Mouse (Mus musculus) testis, adult 2 months (tissue): Measurements from ENCODE around the gene Eya3.

ENCODE experiments used
- CTCF ChIP-seq: fragments of 200-500 bp; IDR thresholded peaks from 2 replicates; pipeline ENCODE4 v1.5.1; 2012; ENCODE audit warnings: low read depth, mild to moderate bottlenecking, inconsistent platforms, low read length, moderate library complexity; ENCODE audit not compliant: control insufficient read depth, insufficient read depth, insufficient replicate concordance
- POLR2A ChIP-seq: fragments of 200-500 bp; IDR thresholded peaks from 2 replicates; pipeline ENCODE4 v1.6.1; 2012; ENCODE audit warnings: low read depth, mild to moderate bottlenecking, inconsistent platforms, low read length, moderate library complexity; ENCODE audit not compliant: control insufficient read depth

- TF ChIP-seq CTCF (no peak), POLR2A (no peak)
Observed at GRCm38 (mm10) chr4:132746911-132747517, 108.2 kb downstream of the Eya3 start.
